Mouse (Mus musculus): Measurements from ENCODE around the gene Nudt8.
A peak's percentile ranks its signal among the peaks of the same experiment; 100 is the strongest.

Nudt8 gene

DNA sequence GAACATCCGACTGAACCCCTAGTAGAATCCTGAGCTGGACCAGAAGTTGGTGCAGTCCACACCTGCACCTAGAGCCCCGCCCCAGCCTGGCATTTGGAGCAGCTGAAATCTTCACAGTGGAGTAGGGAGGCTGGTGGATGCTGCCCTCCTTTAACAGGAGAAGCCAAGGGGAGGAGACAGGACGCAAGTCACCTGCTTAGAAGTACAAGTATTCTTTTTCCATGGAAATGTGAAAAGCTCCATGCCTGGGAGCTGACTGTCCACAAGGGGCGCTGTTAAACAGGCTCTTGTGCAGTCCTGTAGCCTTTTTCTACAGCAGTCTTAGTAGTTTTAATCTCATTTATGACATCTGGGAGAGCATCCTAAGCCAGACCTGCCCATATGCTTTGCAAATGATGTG lies 11.6 kb upstream of the Nudt8 start:
- DNase-seq = no peak

- DNase-seq = no peak
These were observed 9.6 kb upstream of the Nudt8 start for GRCm38 (mm10) chr19:3990804-3991203.

- no peak for DNase-seq
These were observed 8.8 kb upstream of the Nudt8 start for GRCm38 (mm10) chr19:3991562-3991961.

DNA sequence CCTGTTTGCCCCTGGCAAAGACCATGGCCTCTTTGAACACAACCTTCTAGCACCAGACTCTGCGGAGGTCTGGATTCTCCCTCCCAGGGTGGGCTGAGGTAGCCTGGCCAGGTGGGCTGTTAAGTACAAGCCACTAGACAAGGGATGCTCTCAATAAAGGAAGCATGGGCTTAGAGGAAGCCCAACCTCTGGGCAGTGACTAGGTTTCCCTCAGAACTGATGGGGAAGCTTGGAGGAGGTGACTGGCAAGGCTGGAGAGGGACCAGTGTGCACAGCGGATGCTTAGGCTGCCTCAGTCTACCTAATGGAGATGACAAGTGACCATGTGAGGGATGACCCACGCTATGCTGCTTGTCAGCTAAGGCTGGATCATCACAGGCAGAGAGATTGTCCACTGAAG lies 8.4 kb upstream of the Nudt8 start:
- DNase-seq = no peak

- DNase-seq = no peak
These were observed 8.0 kb upstream of the Nudt8 start, which contains the start of gene Tbx10 for GRCm38 (mm10) chr19:3992416-3992815. Gene Tbx10 (plus strand): TSS chr19:3992752.

GRCm38 (mm10) chr19:3994932-3995331 lies 5.4 kb upstream of the Nudt8 start:
- no peak for DNase-seq

DNA sequence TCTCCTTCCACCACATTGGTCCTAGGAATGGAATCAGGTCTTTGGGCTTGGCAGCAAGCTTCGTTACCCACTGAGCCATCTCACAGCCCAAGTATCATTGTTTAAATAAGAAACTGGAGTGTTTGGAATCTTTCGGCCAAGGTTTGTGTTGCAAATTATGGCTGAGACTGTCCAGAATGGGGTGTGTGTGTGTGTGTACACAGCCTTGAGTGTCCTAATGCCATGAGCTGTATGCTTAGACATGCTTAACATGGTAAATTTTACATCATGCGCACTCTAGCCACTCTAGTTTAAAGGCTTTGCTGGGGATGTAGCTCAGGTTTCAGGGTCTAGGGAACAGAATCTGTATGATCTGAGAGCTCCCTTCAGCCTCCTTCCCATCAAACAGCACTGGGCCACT lies 4.9 kb upstream of the Nudt8 start:
- no peak for DNase-seq

- no peak for DNase-seq
These were observed 4.3 kb upstream of the Nudt8 start for GRCm38 (mm10) chr19:3996106-3996505.

GRCm38 (mm10) chr19:3996747-3997146 lies 3.6 kb upstream of the Nudt8 start:
- no peak for DNase-seq

- DNase-seq = no peak
These were observed 3.1 kb upstream of the Nudt8 start for GRCm38 (mm10) chr19:3997231-3997630.

- no peak for DNase-seq
These were observed 2.0 kb upstream of the Nudt8 start for GRCm38 (mm10) chr19:3998335-3998734.

DNA sequence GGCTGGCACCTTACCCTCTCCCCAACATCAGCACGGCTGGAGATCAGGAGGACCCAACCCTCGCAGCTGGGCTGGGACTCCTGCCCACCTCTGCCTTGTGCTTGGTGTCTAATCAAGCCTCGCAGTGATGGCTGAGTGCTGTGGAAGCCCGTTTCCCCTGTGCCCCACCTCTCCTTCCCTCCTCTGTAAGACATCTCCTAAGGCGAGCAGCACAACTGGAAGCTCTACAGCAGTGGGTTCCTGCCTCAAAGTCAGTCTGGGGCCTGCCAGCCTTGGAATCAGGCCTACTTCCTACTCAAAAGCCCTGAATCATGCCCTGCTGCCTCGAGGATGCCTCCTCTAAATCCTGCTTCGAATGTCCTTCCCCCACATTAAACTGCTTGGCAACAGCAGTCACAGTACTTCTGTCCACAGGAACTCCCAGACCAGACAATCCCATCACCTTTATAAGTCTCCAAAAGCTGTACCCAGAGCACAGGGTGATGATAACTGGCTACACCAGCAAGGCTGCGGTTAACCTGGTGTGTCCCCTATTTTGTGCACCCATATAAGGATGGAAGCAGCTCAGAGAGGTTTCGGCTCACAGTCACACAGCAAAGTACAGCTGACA lies 1.2 kb upstream of the Nudt8 start:
- DNase-seq = no peak

GRCm38 (mm10) chr19:4000949-4001525 lies 657 bp downstream of the Nudt8 start:
- DNase-seq = no peak

DNA sequence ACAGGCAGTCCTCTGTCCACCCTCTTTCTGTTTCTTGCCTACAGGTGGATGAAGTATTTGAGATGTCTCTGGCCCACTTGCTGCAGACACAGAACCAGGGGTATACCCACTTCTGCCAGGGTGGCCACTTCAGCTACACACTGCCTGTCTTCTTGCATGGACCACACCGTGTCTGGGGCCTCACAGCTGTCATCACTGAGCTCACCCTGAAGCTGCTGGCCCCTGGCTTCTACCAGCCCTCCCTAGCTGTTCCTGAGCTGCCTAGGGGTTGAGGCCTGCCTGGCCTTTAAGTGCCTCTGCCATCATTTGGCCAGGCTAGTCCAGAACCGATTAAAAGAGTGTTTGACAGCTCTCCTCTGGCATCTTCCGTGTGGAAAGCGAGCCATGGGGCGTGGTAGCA lies 1.4 kb downstream of the Nudt8 start:
- DNase-seq = no peak

DNA sequence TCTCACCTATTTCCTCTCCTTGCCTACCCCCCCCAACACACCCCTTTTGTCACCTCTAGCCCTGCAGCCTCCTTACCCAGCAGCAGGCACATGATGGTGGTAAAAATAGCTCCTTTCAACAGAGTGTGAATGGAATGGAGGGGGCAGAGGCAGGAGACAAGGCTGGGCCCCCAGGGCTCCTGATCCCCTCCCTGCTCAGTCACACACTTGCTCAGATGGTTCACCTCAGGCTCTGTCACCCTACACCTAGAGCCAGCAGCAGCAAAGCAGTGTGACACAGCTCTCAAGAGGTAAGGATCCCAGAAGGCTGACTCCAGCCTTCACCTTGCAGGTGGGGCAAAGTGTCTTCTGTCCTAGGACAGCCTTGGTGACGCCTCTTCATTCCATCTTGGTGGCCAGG lies 2.7 kb downstream of the Nudt8 start, which contains the start of gene Doc2g:
TSS of gene Doc2g (plus strand) at position 202 of the 400 bp plus-strand sequence.
- no peak for DNase-seq

DNA sequence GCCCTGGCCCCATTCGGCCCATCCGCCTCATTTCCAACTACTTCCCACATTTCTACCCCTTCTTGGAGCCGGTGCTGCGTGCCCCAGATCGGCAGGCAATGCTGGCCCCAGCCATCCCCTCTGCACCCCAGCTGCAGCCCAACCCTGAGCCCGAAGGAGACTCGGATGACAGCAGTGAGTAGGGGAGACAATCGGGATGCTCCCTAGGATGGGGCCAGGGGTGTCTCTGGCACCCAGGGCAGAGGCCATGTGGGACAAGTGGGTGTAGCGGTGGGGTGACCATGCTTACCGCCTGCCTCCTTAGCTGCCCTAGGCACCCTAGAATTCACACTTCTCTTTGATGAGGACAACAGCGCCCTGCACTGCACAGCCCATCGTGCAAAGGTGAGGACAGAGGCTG lies 3.3 kb downstream of the Nudt8 start:
- DNase-seq = no peak

GRCm38 (mm10) chr19:4004331-4004730 lies 4.0 kb downstream of the Nudt8 start:
- DNase-seq = no peak

DNA sequence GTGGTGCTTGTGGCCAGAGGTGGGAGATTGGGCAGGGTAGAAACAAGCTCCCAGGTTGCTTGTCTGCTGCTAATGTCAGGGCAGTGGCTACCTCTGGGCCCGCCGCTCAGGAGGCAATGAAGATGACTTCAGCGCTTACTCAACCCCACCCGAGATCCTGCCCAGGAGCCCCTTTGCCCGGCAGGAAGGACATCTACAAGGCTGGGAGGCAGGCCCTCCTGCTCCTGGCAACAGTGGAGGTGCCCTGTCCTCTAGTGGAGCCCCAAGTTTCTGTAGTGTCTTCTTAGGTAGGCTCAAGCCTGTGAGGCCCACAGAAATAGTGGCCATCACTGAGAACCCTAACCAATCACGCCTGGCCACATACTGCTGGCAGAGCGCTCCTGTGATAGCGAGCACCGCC lies 4.7 kb downstream of the Nudt8 start:
- DNase-seq = peak; percentile 6

DNA sequence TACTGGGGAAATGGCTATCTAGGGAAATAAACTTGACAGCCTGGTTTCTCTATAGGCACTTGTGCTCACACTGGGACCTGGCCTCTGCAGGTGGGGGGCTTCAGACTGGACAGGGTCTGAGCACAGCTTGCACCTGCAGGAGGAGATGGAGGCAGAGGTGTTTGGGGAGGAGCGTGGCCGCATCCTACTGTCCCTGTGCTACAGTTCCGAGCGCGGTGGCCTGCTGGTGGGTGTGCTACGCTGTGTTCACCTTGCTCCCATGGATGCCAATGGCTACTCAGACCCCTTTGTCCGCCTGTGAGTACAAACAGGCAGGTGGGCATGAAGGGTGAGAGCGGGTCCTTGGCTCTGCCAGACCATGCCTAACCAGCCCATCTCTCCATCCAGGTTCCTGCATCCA lies 5.6 kb downstream of the Nudt8 start:
- DNase-seq = peak; percentile 4

GRCm38 (mm10) chr19:4011086-4011485 lies 10.7 kb downstream of the Nudt8 start:
- DNase-seq = no peak

DNA sequence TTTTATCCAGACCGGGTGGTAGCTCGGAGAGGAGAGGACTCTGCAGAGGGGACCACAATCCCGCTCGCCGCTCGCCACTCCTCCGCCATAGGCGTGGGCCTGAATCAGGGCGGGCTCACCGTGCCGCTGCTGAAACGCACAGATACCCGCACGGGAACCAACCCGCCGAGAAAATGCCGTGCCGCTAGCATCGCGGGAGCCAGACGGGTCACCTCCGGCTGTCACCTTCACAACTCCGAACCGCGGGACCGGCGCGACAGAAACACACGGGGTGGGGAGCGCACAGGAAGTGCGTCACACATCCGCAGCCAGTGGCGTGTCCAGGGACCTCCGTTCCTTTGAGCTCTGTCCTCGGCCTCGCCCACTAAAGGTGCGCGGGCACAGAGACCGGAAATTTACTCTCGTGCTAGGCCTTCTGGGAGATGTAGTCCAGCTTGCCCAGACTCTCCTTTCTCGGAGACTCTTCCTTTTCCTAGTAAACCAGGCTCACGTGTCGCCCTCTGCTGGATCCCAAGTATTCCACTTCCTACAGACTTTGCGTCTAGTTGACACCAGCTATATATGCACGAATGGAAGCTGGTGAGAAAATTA lies 12.1 kb downstream of the Nudt8 start, which contains the start of gene Ndufv1:
TSS of gene Ndufv1 (minus strand) at position 375 of the 591 bp plus-strand sequence.
- peak; percentile 91 for DNase-seq

- DNase-seq = no peak
These were observed 12.7 kb downstream of the Nudt8 start for GRCm38 (mm10) chr19:4013066-4013465.

GRCm38 (mm10) chr19:4014802-4015201 lies 14.4 kb downstream of the Nudt8 start:
- DNase-seq = no peak

DNA sequence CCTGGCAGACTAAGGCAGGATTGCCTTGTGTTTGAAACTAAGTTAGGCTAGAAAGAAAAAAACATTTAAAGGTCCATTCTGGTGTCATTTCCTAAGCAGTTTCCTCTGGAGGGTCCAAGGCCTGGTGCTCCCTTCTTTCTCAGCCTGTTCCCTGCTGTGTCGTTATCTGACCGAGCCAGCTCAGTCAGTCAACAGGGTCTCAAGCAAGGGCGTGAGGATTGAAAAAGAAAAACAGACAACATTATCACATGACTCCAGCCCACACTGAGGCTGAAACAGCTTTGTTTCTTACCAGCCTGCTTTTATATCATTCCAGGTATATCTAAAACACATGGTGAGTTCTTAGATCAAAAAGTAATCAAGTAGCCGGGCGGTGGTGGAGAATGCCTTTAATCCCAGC lies 15.3 kb downstream of the Nudt8 start:
- DNase-seq = no peak

Measured in thymus, postnatal 4 days (tissue).